Mouse (Mus musculus) small intestine, adult 2 months (tissue): ENCODE measurements around the gene Stk24.

ENCODE experiments used
- CTCF ChIP-seq: fragments of 200-500 bp; IDR thresholded peaks from 2 replicates; pipeline ENCODE4 v1.5.1; 2012; ENCODE audit warnings: low read depth, mild to moderate bottlenecking, control low read depth, inconsistent platforms, low read length, moderate library complexity, mixed read lengths; ENCODE audit not compliant: insufficient replicate concordance, insufficient read length; ENCODE audit errors: extremely low read depth
- POLR2A ChIP-seq: fragments of 200-500 bp; IDR thresholded peaks from 2 replicates; pipeline ENCODE4 v1.6.1; 2012; ENCODE audit warnings: low read depth, mild to moderate bottlenecking, control low read depth, inconsistent platforms, low read length, moderate library complexity

GRCm38 (mm10) chr14:121405546-121405945 lies 25.7 kb upstream of the Stk24 start:
- no peak for TF ChIP-seq CTCF
- TF ChIP-seq POLR2A = no peak
